Mouse (Mus musculus) adrenal gland, postnatal 36 days (tissue): ENCODE results near the gene Ctdspl. TPM values are rescaled to one million over a fixed set of nuclear protein-coding genes. Genes with fewer than 3 reads are reported as not detected.

Experiments
- DNase-seq, 2 experiments: peaks; one replicate each; pipeline ENCODE4 v3.0.0; 2021; ENCODE audit warnings: mixed read lengths in 1 of 2
- total RNA-seq, 2 experiments: library from RNA; stranded (reverse); gene quantifications; 2 replicates each; pipeline ENCODE4 v1.2.3; 2021

Ctdspl gene
- total RNA-seq, 2 experiments from 2014 or later = 30.4 to 32.8 TPM

- no peak for DNase-seq
Measured at GRCm38 (mm10) chr9:118949654-118950053, 23.4 kb downstream of the Ctdspl start.

- no peak for DNase-seq
Measured at GRCm38 (mm10) chr9:118950061-118950460, 23.8 kb downstream of the Ctdspl start.

GRCm38 (mm10) chr9:118950751-118951150 is 24.5 kb downstream of the Ctdspl start:
- DNase-seq = no peak

- DNase-seq = no peak
Measured at GRCm38 (mm10) chr9:118951381-118951780, 25.1 kb downstream of the Ctdspl start.

GRCm38 (mm10) chr9:118952180-118952579 is 25.9 kb downstream of the Ctdspl start:
- DNase-seq = peak in 1 of 2 experiments; percentile 49

GRCm38 (mm10) chr9:118953465-118954194 is 27.4 kb downstream of the Ctdspl start:
- DNase-seq = no peak

- DNase-seq = peak; percentile 47 to 56
Measured at GRCm38 (mm10) chr9:118958802-118959201, 32.5 kb downstream of the Ctdspl start.

- DNase-seq = peak; percentile 34 to 54
Measured at GRCm38 (mm10) chr9:118960415-118961091, 34.3 kb downstream of the Ctdspl start.

- DNase-seq = no peak
Measured at GRCm38 (mm10) chr9:118963149-118963548, 36.9 kb downstream of the Ctdspl start.

GRCm38 (mm10) chr9:118964263-118965034 is 38.2 kb downstream of the Ctdspl start:
- no peak for DNase-seq

- DNase-seq = no peak
Measured at GRCm38 (mm10) chr9:118969810-118970209, 43.6 kb downstream of the Ctdspl start.

- no peak for DNase-seq
Measured at GRCm38 (mm10) chr9:118973028-118973427, 46.8 kb downstream of the Ctdspl start.

GRCm38 (mm10) chr9:118973566-118973965 is 47.3 kb downstream of the Ctdspl start:
- DNase-seq = no peak

- peak; percentile 77 to 84 for DNase-seq
Measured at GRCm38 (mm10) chr9:118974148-118974547, 47.9 kb downstream of the Ctdspl start.

- DNase-seq = no peak
Measured at GRCm38 (mm10) chr9:118975211-118975671, 49.0 kb downstream of the Ctdspl start.

GRCm38 (mm10) chr9:118975758-118976157 is 49.5 kb downstream of the Ctdspl start:
- DNase-seq = no peak

- DNase-seq = peak in 1 of 2 experiments; percentile 61
Measured at GRCm38 (mm10) chr9:118976561-118976960, 50.3 kb downstream of the Ctdspl start.

- no peak for DNase-seq
Measured at GRCm38 (mm10) chr9:118977425-118977824, 51.2 kb downstream of the Ctdspl start.

- DNase-seq = no peak
Measured at GRCm38 (mm10) chr9:118980411-118980823, 54.2 kb downstream of the Ctdspl start.

GRCm38 (mm10) chr9:118984650-118985432 is 58.6 kb downstream of the Ctdspl start:
- DNase-seq = no peak

GRCm38 (mm10) chr9:118986286-118986685 is 60.0 kb downstream of the Ctdspl start:
- no peak for DNase-seq
